Mouse (Mus musculus) C2C12 (cell line): Measurements from ENCODE around the gene Oxld1. TPM values are rescaled to one million over a fixed set of nuclear protein-coding genes. Genes with fewer than 3 reads are reported as not detected.
A peak's percentile ranks its signal among the peaks of the same experiment; 100 is the strongest.

Source experiments
- H3K27me3 ChIP-seq: one replicate; pipeline ENCODE4 v1.6.1; 2011; ENCODE audit not compliant: control insufficient read depth, insufficient read depth, insufficient read length
- H3K36me3 ChIP-seq: one replicate; pipeline ENCODE4 v1.6.1; 2011; ENCODE audit not compliant: control insufficient read depth, insufficient read depth
- H3K4me3 ChIP-seq: one replicate; pipeline ENCODE4 v1.5.1; 2011; ENCODE audit warnings: mild to moderate bottlenecking, control low read depth; ENCODE audit not compliant: poor library complexity, insufficient read depth, severe bottlenecking
- H3K79me2 ChIP-seq: one replicate; pipeline ENCODE4 v1.6.1; 2011; ENCODE audit not compliant: control insufficient read depth, insufficient read depth
- H3K79me3 ChIP-seq: one replicate; pipeline ENCODE4 v1.6.1; 2011; ENCODE audit warnings: low read depth, control low read depth
- H3ac ChIP-seq: one replicate; pipeline ENCODE3; 2011; ENCODE audit warnings: low read depth; ENCODE audit not compliant: control insufficient read depth, insufficient read length
- CEBPB ChIP-seq: IDR thresholded peaks from one replicate; pipeline ENCODE4 v1.6.1; 2011; ENCODE audit warnings: low read depth, mild to moderate bottlenecking, control low read depth, moderate library complexity
- CTCF ChIP-seq: IDR thresholded peaks from one replicate; pipeline ENCODE4 v1.5.1; 2011; ENCODE audit not compliant: control insufficient read depth, insufficient read depth, insufficient read length
- FOSL1 ChIP-seq: IDR thresholded peaks from one replicate; pipeline ENCODE4 v1.8.0; 2011; ENCODE audit warnings: mild to moderate bottlenecking, low read length; ENCODE audit not compliant: poor library complexity, insufficient read depth, severe bottlenecking
- MAX ChIP-seq: IDR thresholded peaks from one replicate; pipeline ENCODE4 v1.6.1; 2011; ENCODE audit warnings: mild to moderate bottlenecking, control low read depth
- MYOD1 ChIP-seq: IDR thresholded peaks from one replicate; pipeline ENCODE4 v1.6.1; 2011; ENCODE audit warnings: low read depth; ENCODE audit not compliant: control insufficient read depth, insufficient read length
- MYOG ChIP-seq: IDR thresholded peaks from one replicate; pipeline ENCODE4 v1.6.1; 2011; ENCODE audit not compliant: control insufficient read depth, insufficient read length; ENCODE audit errors: extremely low read depth
- USF1 ChIP-seq: IDR thresholded peaks from one replicate; pipeline ENCODE4 v1.6.1; 2011; ENCODE audit warnings: low read depth, mild to moderate bottlenecking, control low read depth, moderate library complexity
- polyA plus RNA-seq: library from polyadenylated mRNA; unstranded; fragments of >200 nt; fragmentation: generic; extraction: Trizol; gene quantifications from one replicate; pipeline ENCODE4 v1.2.1, GENCODE M21; 2012; ENCODE audit warnings: missing spikeins

Gene Oxld1
- polyA plus RNA-seq, 1 experiment: 7.5 TPM

GRCm38 (mm10) chr11:120467051-120467735, 9.3 kb upstream of the Oxld1 start, which contains the start of gene Arl16:
Gene Arl16, minus strand, starts transcription at chr11:120467607.
- peak within 1 kb of the TSS; percentile 94 for H3K4me3 ChIP-seq
- H3ac ChIP-seq: peak within 1 kb of the TSS; percentile 97
- H3K36me3 ChIP-seq: peaks cover 47% of the 10 kb centered on the region
- H3K79me3 ChIP-seq: peaks cover 29% of the 10 kb centered on the region
- TF ChIP-seq USF1 (no peak), CTCF (no peak)
- H3K79me2 ChIP-seq: peaks cover 34% of the 10 kb centered on the region
- no peaks in the 10 kb centered on the region for H3K27me3 ChIP-seq

DNA sequence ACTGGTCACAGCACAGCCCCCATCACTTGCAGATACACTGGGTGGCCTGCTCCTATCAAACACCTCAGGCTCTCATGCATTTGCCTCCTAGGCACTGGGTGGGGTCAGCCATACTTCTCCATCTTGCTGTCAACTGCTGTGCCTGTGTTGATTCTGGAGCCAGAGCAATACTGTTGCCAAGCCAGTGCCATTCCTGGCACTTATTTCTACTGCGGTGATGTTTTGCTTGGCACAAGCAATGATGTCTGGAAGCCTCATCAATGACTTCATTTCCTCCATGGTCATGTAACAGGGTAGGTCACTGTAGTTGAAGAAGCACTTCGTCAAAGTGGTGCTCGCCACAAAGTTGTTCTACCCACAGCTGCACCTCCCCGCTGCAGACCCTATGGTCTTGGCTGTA, 7.7 kb upstream of the Oxld1 start:
- Histone ChIP-seq H3K27me3 (no peaks in the 10 kb centered on the region), H3ac (no peak overlapping the region), H3K36me3 (peaks cover 50% of the 10 kb centered on the region), H3K79me3 (peaks cover 33% of the 10 kb centered on the region), H3K4me3 (peak overlapping the region; percentile 94), H3K79me2 (peaks cover 41% of the 10 kb centered on the region)
- TF ChIP-seq MYOD1 (no peak), MYOG (no peak), USF1 (no peak), CEBPB (no peak), CTCF (no peak), MAX (no peak), FOSL1 (no peak)

GRCm38 (mm10) chr11:120464365-120464764, 6.5 kb upstream of the Oxld1 start:
- Histone ChIP-seq H3K27me3 (no peaks in the 10 kb centered on the region), H3K4me3 (no peak overlapping the region), H3K79me2 (peaks cover 52% of the 10 kb centered on the region), H3K36me3 (peaks cover 47% of the 10 kb centered on the region), H3K79me3 (peaks cover 38% of the 10 kb centered on the region), H3ac (no peak overlapping the region)
- no peak for TF ChIP-seq MAX
- TF ChIP-seq MYOD1: no peak
- TF ChIP-seq MYOG: no peak
- TF ChIP-seq USF1: no peak
- no peak for TF ChIP-seq CEBPB
- no peak for TF ChIP-seq CTCF
- TF ChIP-seq FOSL1: no peak

DNA sequence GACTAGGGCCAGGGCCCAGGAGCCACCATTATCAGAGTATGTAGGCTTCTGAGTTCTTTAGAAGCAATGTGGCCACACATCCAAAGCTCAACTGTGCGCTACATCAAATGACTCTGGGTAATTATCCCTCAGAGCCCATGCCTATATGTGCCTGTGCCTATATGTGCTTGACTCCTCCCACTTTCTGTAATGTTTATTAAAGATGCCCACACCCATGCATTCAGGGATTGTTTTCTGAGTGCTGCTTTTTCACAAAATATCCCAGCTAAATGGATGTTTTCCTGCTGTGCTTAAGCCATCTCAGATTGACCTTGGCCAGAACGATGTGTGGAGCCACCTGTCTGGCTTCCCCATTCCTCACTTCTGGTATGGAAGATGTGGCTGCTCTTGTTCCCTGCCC, 5.7 kb upstream of the Oxld1 start:
- peaks cover 40% of the 10 kb centered on the region for H3K79me3 ChIP-seq
- H3K36me3 ChIP-seq: peaks cover 46% of the 10 kb centered on the region
- H3K79me2 ChIP-seq: peaks cover 52% of the 10 kb centered on the region
- no peak overlapping the region for H3ac ChIP-seq
- no peak overlapping the region for H3K4me3 ChIP-seq
- no peaks in the 10 kb centered on the region for H3K27me3 ChIP-seq
- no peak for TF ChIP-seq MAX
- TF ChIP-seq USF1: no peak
- TF ChIP-seq MYOD1: no peak
- TF ChIP-seq CTCF: no peak

DNA sequence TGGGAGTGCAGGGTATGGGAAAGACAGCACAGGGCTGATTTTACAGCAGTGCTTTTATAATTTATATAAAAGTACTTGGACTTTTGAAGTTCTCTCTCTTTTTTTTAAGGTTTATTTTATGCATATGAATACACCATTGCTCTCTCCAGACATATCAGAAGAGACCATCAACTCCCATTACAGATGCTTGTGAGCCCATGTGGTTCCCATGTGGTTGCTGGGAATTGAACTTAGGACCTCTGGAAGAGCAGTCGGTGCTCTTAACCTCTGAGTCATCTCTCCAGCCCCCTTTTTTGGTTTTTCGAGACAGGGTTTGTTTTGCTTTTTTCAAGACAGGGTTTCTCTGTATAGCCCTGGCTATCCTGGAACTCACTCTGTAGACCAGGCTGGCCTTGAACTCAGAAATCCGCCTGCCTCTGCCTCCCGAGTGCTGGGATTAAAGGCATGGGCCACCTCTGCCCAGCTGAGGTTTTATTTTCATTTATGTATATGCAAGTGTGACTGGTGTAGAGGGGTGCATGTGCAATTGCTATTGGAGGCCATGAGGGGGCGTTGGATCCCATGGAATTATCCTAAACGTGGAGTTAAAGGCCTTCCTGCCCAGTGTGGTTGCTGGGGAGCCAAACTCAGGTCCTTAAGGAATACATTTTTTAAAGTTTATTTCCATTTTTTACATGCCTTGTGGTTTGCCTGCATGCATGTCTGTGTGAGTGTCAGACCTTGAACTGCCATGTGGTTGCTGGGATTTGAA, 1.2 kb upstream of the Oxld1 start:
- peaks cover 51% of the 10 kb centered on the region for H3K79me2 ChIP-seq
- peak overlapping the region; percentile 84 for H3ac ChIP-seq
- H3K27me3 ChIP-seq: no peaks in the 10 kb centered on the region
- H3K4me3 ChIP-seq: peak overlapping the region; percentile 94
- no peak for TF ChIP-seq MAX
- TF ChIP-seq FOSL1: no peak
- TF ChIP-seq MYOD1: no peak
- TF ChIP-seq MYOG: no peak
- TF ChIP-seq CEBPB: no peak
- TF ChIP-seq USF1: no peak
- no peak for TF ChIP-seq CTCF
- peaks cover 46% of the 10 kb centered on the region for H3K36me3 ChIP-seq
- peaks cover 25% of the 10 kb centered on the region for H3K79me3 ChIP-seq

DNA sequence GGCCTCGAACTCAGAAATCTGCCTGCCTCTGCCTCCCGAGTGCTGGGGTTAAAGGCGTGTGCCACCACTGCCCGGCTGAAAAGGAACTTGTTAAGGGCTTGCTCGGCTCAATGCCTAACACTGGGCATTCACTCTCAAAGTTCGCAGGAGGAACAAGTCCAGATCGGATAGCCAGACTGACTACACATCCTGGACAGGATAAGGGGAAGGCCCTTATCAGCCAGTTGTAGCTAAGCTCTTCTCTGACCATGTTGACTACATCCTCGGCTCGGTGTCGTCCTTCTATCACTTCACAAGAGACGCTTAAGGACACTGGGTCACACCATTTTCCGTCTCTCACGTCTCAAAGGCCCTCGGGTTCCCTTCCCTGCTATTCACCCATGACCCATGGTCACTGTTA, 498 bp downstream of the Oxld1 start:
- Histone ChIP-seq H3K36me3 (peaks cover 30% of the 10 kb centered on the region), H3K27me3 (no peaks in the 10 kb centered on the region), H3K79me3 (peaks cover 25% of the 10 kb centered on the region), H3ac (peak overlapping the region; percentile 88), H3K4me3 (peak overlapping the region; percentile 94), H3K79me2 (peaks cover 51% of the 10 kb centered on the region)
- TF ChIP-seq MAX (no peak), MYOD1 (no peak), CTCF (no peak), CEBPB (no peak), MYOG (no peak), FOSL1 (no peak), USF1 (no peak)
